Mouse (Mus musculus): ENCODE data around the gene Bnipl. TPM values are rescaled to one million over a fixed set of nuclear protein-coding genes. Genes with fewer than 3 reads are reported as not detected.
A peak's percentile ranks its signal among the peaks of the same experiment; 100 is the strongest.
"Not testable (repeated sequence)": the region's sequence is repeated elsewhere in the genome, so short reads cannot be mapped to it uniquely, and the experiment has no call there.

Bnipl gene
- total RNA-seq, 2 experiments from 2014 or later = not detected

GRCm38 (mm10) chr3:95218466-95219137 is 32.4 kb downstream of the Bnipl start:
- ATAC-seq (replicated peaks; ENCODE audit: low FRiP score, poor library complexity, severe bottlenecking) = 0 out of 2 replicates have a peak, but pooled peaks have one; percentile 8

GRCm38 (mm10) chr3:95217255-95218134 is 33.5 kb downstream of the Bnipl start, which contains the start of gene Gabpb2:
TSS of gene Gabpb2 (minus strand) at chr3:95217916.
- ATAC-seq (replicated peaks; ENCODE audit: low FRiP score, poor library complexity, severe bottlenecking) = peak; percentile 94

DNA sequence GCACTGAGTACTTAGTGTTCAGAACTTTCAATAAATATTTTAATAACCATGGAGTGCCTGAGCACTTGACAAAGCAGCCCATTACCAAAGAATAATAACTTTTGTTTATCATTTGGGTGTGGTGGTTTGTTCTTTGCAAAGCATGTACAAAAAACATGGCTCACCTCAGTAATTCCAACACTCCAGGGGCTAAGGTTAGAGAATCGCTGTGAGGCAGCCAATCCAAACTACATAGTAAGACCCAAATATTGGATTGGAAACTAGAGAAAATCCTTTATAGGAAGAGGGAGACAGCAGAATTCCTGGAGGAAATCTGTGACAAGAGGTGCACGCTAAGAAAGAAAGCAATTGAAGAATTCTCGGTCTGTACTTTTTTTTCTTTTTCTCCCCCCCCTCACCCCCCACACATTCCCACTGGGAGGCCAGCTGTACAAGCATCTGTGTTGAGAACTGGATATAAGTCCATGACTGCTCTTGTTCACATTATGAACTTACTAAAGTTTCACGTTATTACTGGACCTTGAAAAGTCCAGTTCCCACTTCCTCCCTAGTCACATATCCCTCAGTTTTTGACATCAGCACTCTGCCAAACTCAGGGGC is 34.2 kb downstream of the Bnipl start:
- peak; percentile 11 for ATAC-seq (replicated peaks; ENCODE audit: low FRiP score, poor library complexity, severe bottlenecking)

DNA sequence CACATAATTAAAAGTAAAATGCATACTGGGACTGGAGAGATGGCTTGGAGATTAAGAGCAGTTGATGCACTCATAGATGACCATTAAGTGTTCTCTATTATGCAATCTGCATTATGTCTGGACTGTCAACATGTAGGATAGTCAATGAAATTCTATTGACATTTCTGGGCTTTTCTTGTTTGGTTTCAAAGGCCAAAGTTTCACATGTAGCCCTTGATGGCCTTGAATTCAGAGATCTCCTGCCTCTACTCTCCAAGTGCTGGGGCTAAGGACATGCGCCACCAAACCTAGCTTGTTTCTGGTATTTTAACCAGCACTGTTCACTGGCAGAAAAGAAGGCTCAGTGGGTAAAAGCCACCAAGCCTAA is 37.4 kb downstream of the Bnipl start:
- ATAC-seq (replicated peaks; ENCODE audit: low FRiP score, poor library complexity, severe bottlenecking) = no peak

- not testable (repeated sequence) for ATAC-seq (replicated peaks; ENCODE audit: low FRiP score, poor library complexity, severe bottlenecking)
Observed at GRCm38 (mm10) chr3:95212889-95213608, 37.9 kb downstream of the Bnipl start.

DNA sequence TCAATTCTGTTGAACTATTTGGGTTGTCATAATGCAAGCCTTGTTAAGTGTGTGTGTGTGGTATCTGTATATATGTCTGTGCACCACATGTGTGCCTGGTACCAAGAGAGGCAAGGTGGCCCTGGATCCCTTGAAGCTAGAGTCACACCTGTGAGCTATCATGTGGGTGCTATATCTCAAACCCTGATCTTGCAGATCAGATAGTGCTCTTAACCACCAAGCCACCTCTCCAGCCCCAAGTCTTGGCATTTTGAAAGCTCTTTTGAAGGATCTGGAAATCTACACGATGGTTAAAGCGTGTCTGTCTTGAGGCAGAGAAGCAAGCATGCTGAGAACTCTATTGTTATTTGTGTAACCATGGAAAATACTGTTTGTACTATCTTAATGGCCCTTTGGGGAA is 40.4 kb downstream of the Bnipl start:
- ATAC-seq (replicated peaks; ENCODE audit: low FRiP score, poor library complexity, severe bottlenecking) = no peak

DNA sequence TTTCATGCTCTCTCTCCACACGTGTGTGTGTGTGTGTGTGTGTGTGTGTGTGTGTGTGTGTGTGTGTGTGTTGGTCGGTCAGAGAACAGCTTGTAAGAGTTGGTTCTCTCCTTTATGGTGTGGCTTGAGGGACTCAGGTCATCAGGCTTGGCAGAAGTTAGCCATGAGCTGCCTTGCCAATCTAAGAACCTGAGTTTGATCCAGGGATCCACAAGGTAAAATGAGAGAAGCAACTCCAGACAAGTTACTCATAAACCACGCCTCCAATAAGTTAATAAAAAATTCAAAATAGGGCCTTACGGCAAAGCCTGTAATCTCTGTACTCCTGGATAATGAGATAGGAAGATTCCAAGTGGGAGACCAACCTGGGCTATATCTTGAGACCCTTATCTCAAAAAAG is 42.7 kb downstream of the Bnipl start:
- ATAC-seq (replicated peaks; ENCODE audit: low FRiP score, poor library complexity, severe bottlenecking) = no peak

GRCm38 (mm10) chr3:95203880-95204279 is 47.1 kb downstream of the Bnipl start:
- ATAC-seq (replicated peaks; ENCODE audit: low FRiP score, poor library complexity, severe bottlenecking) = no peak

- ATAC-seq (replicated peaks; ENCODE audit: low FRiP score, poor library complexity, severe bottlenecking) = no peak
Observed at GRCm38 (mm10) chr3:95200562-95200961, 50.4 kb downstream of the Bnipl start.

GRCm38 (mm10) chr3:95200132-95200531 is 50.9 kb downstream of the Bnipl start:
- ATAC-seq (replicated peaks; ENCODE audit: low FRiP score, poor library complexity, severe bottlenecking) = no peak

DNA sequence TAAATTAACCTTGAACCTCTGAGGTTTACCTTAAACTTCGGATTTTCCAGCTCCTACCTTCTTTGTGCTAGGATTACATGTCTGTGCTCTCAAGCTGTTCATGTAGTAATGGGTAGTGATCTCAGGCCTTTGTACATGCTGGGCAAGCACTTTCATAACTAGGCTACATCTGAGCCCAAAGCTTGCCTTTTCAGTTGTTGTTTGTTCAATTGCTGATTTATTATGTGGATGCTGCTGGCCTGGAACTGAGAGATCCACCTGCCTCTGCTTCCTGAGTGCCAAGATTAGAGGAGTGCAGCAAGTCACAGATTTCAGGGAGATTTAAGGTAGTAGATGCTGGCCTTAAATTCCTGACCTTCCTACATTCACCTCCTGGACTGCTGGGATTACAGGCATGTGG is 51.9 kb downstream of the Bnipl start:
- no peak for ATAC-seq (replicated peaks; ENCODE audit: low FRiP score, poor library complexity, severe bottlenecking)

- no peak for ATAC-seq (replicated peaks; ENCODE audit: low FRiP score, poor library complexity, severe bottlenecking)
Observed at GRCm38 (mm10) chr3:95195772-95196171, 55.2 kb downstream of the Bnipl start.

DNA sequence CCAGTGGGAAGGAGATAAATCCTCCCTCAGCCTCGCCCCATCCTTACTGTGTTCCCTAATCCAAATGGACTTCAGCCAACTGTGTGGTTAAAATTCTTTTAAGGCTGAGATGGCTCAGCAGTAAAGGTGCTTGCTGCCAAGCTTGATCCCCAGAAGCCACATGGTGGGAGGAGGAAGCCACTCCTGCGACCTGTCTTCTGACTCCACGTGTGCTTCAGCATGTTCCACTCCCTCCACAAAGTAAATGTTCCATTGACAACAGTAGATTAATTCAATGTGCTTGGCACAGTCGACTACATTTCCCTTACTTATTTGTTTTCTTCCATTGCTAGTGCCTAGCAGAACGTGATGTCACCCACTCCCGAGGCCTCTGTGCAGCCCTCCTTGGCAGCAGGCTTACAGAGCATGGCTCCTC is 56.3 kb downstream of the Bnipl start:
- ATAC-seq (replicated peaks; ENCODE audit: low FRiP score, poor library complexity, severe bottlenecking) = no peak

Other genes starting within 250 kb of the Bnipl start
- 7.9 and 26.0 TPM in 2 replicates for gene Zfp687, start 235.7 kb downstream of the Bnipl start, total RNA-seq (2015; ENCODE audit: low replicate concordance)
- 6.6 and 8.1 TPM in 2 replicates for gene Zfp687, start 235.7 kb downstream of the Bnipl start, total RNA-seq (2017; ENCODE audit: low replicate concordance)
- gene Psmd4, start 208.6 kb downstream of the Bnipl start, total RNA-seq (2015; ENCODE audit: low replicate concordance) = 79.6 and 112 TPM in 2 replicates
- gene Psmd4, start 208.6 kb downstream of the Bnipl start, total RNA-seq (2017; ENCODE audit: low replicate concordance) = 111 and 160 TPM in 2 replicates
- 17.3 and 26.4 TPM in 2 replicates for gene Pip5k1a, start 144.3 kb downstream of the Bnipl start, total RNA-seq (2015; ENCODE audit: low replicate concordance)
- 32.2 and 74.3 TPM in 2 replicates for gene Pip5k1a, start 144.3 kb downstream of the Bnipl start, total RNA-seq (2017; ENCODE audit: low replicate concordance)
- 11.5 and 13.4 TPM in 2 replicates for gene Vps72, start 140.2 kb downstream of the Bnipl start, total RNA-seq (2015; ENCODE audit: low replicate concordance)
- gene Vps72, start 140.2 kb downstream of the Bnipl start, total RNA-seq (2017; ENCODE audit: low replicate concordance) = 38.0 and 48.7 TPM in 2 replicates
- gene Tmod4, start 126.7 kb downstream of the Bnipl start, total RNA-seq (2015; ENCODE audit: low replicate concordance) = not detected in 2 replicates
- gene Tmod4, start 126.7 kb downstream of the Bnipl start, total RNA-seq (2017; ENCODE audit: low replicate concordance) = not detected in 2 replicates
- gene Scnm1, start 117.2 kb downstream of the Bnipl start, total RNA-seq (2015; ENCODE audit: low replicate concordance) = 35.0 and 41.1 TPM in 2 replicates
- 34.9 and 43.6 TPM in 2 replicates for gene Scnm1, start 117.2 kb downstream of the Bnipl start, total RNA-seq (2017; ENCODE audit: low replicate concordance)
- gene Lysmd1, start 117.1 kb downstream of the Bnipl start, total RNA-seq (2015; ENCODE audit: low replicate concordance) = 4.6 and 8.3 TPM in 2 replicates
- 7.0 and 8.1 TPM in 2 replicates for gene Lysmd1, start 117.1 kb downstream of the Bnipl start, total RNA-seq (2017; ENCODE audit: low replicate concordance)
- 7.5 and 18.0 TPM in 2 replicates for gene Tnfaip8l2, start 108.8 kb downstream of the Bnipl start, total RNA-seq (2015; ENCODE audit: low replicate concordance)
- gene Tnfaip8l2, start 108.8 kb downstream of the Bnipl start, total RNA-seq (2017; ENCODE audit: low replicate concordance) = 4.4 and 8.6 TPM in 2 replicates
- gene Sema6c, start 90.7 kb downstream of the Bnipl start, total RNA-seq (2015; ENCODE audit: low replicate concordance) = not detected in 2 replicates
- not detected in 2 replicates for gene Sema6c, start 90.7 kb downstream of the Bnipl start, total RNA-seq (2017; ENCODE audit: low replicate concordance)
- 98.9 and 104 TPM in 2 replicates for gene Gabpb2, start 33.3 kb downstream of the Bnipl start, total RNA-seq (2015; ENCODE audit: low replicate concordance)
- 157 and 160 TPM in 2 replicates for gene Gabpb2, start 33.3 kb downstream of the Bnipl start, total RNA-seq (2017; ENCODE audit: low replicate concordance)
- gene Cdc42se1, start 22.5 kb downstream of the Bnipl start, total RNA-seq (2015; ENCODE audit: low replicate concordance) = 30.3 and 31.9 TPM in 2 replicates
- gene Cdc42se1, start 22.5 kb downstream of the Bnipl start, total RNA-seq (2017; ENCODE audit: low replicate concordance) = 22.7 and 23.4 TPM in 2 replicates
- 1.8 TPM in 1 of 2 replicates, not detected in the other for gene Mllt11, start 19.0 kb downstream of the Bnipl start, total RNA-seq (2015; ENCODE audit: low replicate concordance)
- 0.64 and 1.2 TPM in 2 replicates for gene Mllt11, start 19.0 kb downstream of the Bnipl start, total RNA-seq (2017; ENCODE audit: low replicate concordance)
- gene Gm128, start 9.6 kb downstream of the Bnipl start, total RNA-seq (2015; ENCODE audit: low replicate concordance) = not detected in 2 replicates
- not detected in 2 replicates for gene Gm128, start 9.6 kb downstream of the Bnipl start, total RNA-seq (2017; ENCODE audit: low replicate concordance)
- gene Mindy1, start 30.2 kb upstream of the Bnipl start, total RNA-seq (2015; ENCODE audit: low replicate concordance) = 27.8 and 38.6 TPM in 2 replicates
- gene Mindy1, start 30.2 kb upstream of the Bnipl start, total RNA-seq (2017; ENCODE audit: low replicate concordance) = 19.0 and 36.1 TPM in 2 replicates
- gene Prune1, start 30.9 kb upstream of the Bnipl start, total RNA-seq (2015; ENCODE audit: low replicate concordance) = 5.9 and 7.6 TPM in 2 replicates
- 7.2 and 8.4 TPM in 2 replicates for gene Prune1, start 30.9 kb upstream of the Bnipl start, total RNA-seq (2017; ENCODE audit: low replicate concordance)
- gene Anxa9, start 56.0 kb upstream of the Bnipl start, total RNA-seq (2015; ENCODE audit: low replicate concordance) = 0.84 and 1.1 TPM in 2 replicates
- not detected in 2 replicates for gene Anxa9, start 56.0 kb upstream of the Bnipl start, total RNA-seq (2017; ENCODE audit: low replicate concordance)
- gene Cers2, start 63.6 kb upstream of the Bnipl start, total RNA-seq (2015; ENCODE audit: low replicate concordance) = 72.1 and 81.3 TPM in 2 replicates
- 35.4 and 49.5 TPM in 2 replicates for gene Cers2, start 63.6 kb upstream of the Bnipl start, total RNA-seq (2017; ENCODE audit: low replicate concordance)
- gene Setdb1, start 106.0 kb upstream of the Bnipl start, total RNA-seq (2015; ENCODE audit: low replicate concordance) = 7.1 and 7.2 TPM in 2 replicates
- gene Setdb1, start 106.0 kb upstream of the Bnipl start, total RNA-seq (2017; ENCODE audit: low replicate concordance) = 7.4 and 18.1 TPM in 2 replicates
- gene 4930558C23Rik, start 151.6 kb upstream of the Bnipl start, total RNA-seq (2015; ENCODE audit: low replicate concordance) = not detected in 2 replicates
- not detected in 2 replicates for gene 4930558C23Rik, start 151.6 kb upstream of the Bnipl start, total RNA-seq (2017; ENCODE audit: low replicate concordance)
- gene Arnt, start 183.2 kb upstream of the Bnipl start, total RNA-seq (2015; ENCODE audit: low replicate concordance) = 57.7 and 75.9 TPM in 2 replicates
- gene Arnt, start 183.2 kb upstream of the Bnipl start, total RNA-seq (2017; ENCODE audit: low replicate concordance) = 53.8 and 74.5 TPM in 2 replicates
- 3.4 TPM in 1 of 2 replicates, not detected in the other for gene Ctsk, start 248.1 kb upstream of the Bnipl start, total RNA-seq (2015; ENCODE audit: low replicate concordance)
- not detected in 2 replicates for gene Ctsk, start 248.1 kb upstream of the Bnipl start, total RNA-seq (2017; ENCODE audit: low replicate concordance)

Data from erythroid progenitor cell, adult 5-6 weeks (primary cell).